Mouse (Mus musculus): ENCODE measurements around the gene Cmah. TPM values are rescaled to one million over a fixed set of nuclear protein-coding genes. Genes with fewer than 3 reads are reported as not detected.

Gene Cmah
- total RNA-seq, 1 experiment from 2014 or later, result 2.5 TPM

- ATAC-seq (replicated peaks; ENCODE audit: low read depth, poor library complexity, severe bottlenecking), result no peak
These were observed 136.6 kb downstream of the Cmah start for GRCm38 (mm10) chr13:24463767-24464166.

- ATAC-seq (replicated peaks; ENCODE audit: low read depth, poor library complexity, severe bottlenecking), result no peak
These were observed 138.8 kb downstream of the Cmah start for GRCm38 (mm10) chr13:24466027-24466426.

DNA sequence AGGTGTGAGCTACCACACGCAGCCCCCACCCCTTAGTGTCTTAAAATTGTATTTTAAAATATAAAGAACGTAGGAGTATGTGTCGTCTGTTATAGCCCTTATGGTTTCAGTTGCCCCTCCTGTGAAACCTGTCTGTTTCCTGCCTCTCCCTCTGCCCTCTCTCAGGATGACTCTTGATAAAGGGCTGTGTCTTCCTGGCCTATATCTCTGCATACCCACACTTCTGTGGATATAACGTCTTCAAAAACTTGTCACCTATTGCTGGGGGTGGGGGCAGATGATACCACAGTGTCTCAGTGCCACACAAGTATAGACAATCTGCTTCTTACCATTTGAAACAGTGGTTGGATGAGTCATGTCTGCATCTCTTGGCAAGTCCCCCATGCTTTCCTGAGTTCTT is 140.6 kb downstream of the Cmah start:
- ATAC-seq (replicated peaks; ENCODE audit: low read depth, poor library complexity, severe bottlenecking), result peak; percentile 73

DNA sequence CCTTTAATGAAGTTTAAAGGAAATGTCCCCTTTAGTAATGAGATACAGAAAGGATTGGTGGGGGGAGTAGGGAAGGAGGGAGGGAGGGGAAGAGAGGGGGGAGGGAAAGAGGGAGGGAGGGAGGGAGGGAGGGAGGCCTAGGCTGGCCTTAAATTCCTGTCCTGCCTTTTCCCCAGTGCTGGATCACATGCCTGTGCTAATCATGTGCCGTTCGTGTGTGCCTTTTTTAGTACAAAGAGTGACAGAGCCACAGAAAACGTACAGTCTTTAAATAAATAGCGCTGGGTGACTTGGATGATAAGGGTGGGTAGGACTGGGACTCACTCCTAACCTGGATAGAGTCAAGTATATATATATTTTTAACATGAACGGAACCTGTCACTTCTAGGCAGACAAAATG is 150.4 kb downstream of the Cmah start:
- no peak for ATAC-seq (replicated peaks; ENCODE audit: low read depth, poor library complexity, severe bottlenecking)

- ATAC-seq (replicated peaks; ENCODE audit: low read depth, poor library complexity, severe bottlenecking), result no peak
These were observed 152.3 kb downstream of the Cmah start for GRCm38 (mm10) chr13:24479516-24479915.

- ATAC-seq (replicated peaks; ENCODE audit: low read depth, poor library complexity, severe bottlenecking), result no peak
These were observed 153.6 kb downstream of the Cmah start for GRCm38 (mm10) chr13:24480824-24481223.

- ATAC-seq (replicated peaks; ENCODE audit: low read depth, poor library complexity, severe bottlenecking), result peak; percentile 83
These were observed 154.6 kb downstream of the Cmah start for GRCm38 (mm10) chr13:24481615-24482295.

DNA sequence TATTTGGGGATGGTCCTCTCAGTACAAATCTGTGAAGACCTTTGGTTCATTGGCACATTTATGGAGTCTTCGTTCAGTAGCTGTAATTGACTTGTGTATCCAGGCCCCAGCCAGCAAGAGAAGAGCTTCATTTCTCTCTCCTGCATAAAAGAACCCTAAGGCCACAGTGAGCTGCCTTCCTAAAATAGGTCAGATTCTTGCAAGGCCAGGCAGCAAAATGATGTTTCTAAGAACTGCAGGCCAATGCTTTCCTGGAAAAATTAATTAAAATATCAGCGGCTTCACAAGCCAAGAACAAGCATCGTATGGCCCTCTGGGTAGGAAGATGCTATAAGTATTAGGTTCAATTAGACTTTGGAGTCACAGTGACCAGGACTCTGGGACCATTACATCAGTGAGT is 156.5 kb downstream of the Cmah start:
- no peak for ATAC-seq (replicated peaks; ENCODE audit: low read depth, poor library complexity, severe bottlenecking)

DNA sequence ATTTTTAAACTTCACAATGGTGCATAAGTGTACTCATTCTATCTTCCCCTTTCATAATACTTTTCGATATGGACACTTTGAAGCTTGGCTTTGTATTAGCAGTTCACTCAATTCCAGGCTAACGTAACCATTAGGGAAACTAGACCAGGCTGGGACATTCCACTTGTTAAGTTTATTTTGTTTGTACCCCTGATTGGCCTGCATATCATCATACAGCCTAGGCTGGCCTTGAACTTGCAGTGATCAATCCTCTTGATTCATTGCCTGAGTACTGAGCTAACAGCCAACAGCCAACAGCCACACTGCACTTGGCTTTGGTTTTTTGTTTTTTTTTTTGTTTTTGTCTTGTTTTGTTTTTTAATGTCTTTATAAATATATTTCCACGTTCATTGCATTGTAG is 157.6 kb downstream of the Cmah start:
- ATAC-seq (replicated peaks; ENCODE audit: low read depth, poor library complexity, severe bottlenecking), result no peak

DNA sequence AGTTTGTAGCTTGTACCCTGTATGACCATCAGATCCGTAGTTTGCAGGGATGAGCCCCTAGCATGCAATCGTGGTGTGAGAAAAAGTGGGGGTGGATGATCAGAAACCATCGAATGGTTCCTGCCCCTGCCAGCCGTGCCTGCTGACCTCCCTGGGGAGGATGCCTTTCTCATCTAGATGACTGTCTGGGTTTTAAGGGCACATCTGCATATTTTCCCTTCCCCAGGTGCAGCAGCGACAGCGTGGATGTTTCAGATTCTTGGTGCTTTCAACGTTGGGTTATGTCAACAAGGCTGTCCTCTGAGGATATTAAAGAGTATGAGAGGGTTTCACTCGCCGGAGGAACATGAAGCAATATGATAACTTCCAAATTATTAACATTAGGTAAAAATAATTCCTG is 158.8 kb downstream of the Cmah start:
- no peak for ATAC-seq (replicated peaks; ENCODE audit: low read depth, poor library complexity, severe bottlenecking)

- peak; percentile 47 for ATAC-seq (replicated peaks; ENCODE audit: low read depth, poor library complexity, severe bottlenecking)
These were observed 159.2 kb downstream of the Cmah start for GRCm38 (mm10) chr13:24486403-24486802.

GRCm38 (mm10) chr13:24487061-24487460 is 159.9 kb downstream of the Cmah start:
- no peak for ATAC-seq (replicated peaks; ENCODE audit: low read depth, poor library complexity, severe bottlenecking)

GRCm38 (mm10) chr13:24487546-24487945 is 160.3 kb downstream of the Cmah start:
- no peak for ATAC-seq (replicated peaks; ENCODE audit: low read depth, poor library complexity, severe bottlenecking)

- no peak for ATAC-seq (replicated peaks; ENCODE audit: low read depth, poor library complexity, severe bottlenecking)
These were observed 161.4 kb downstream of the Cmah start for GRCm38 (mm10) chr13:24488526-24489070.

GRCm38 (mm10) chr13:24489515-24489914 is 162.3 kb downstream of the Cmah start:
- no peak for ATAC-seq (replicated peaks; ENCODE audit: low read depth, poor library complexity, severe bottlenecking)

GRCm38 (mm10) chr13:24490041-24490440 is 162.8 kb downstream of the Cmah start:
- ATAC-seq (replicated peaks; ENCODE audit: low read depth, poor library complexity, severe bottlenecking), result no peak

DNA sequence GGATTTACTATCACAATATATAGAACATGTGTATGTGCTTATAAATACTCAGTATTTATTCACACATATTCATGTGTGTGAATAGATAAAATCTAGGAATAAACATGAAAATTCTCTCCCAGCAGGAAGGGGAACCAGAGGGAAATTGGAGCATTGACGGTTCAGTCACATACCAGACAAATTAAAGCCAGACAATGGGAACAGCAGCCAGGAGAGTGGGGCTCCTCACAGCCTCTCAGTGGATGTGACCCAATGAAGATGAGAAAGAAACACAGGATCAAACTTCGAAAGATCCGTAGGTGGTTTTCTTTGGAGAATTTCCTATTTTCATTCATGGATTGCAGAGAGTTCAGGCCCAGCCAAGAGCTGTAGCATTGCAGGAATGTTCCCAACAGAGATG is 163.9 kb downstream of the Cmah start:
- no peak for ATAC-seq (replicated peaks; ENCODE audit: low read depth, poor library complexity, severe bottlenecking)

- no peak for ATAC-seq (replicated peaks; ENCODE audit: low read depth, poor library complexity, severe bottlenecking)
These were observed 166.6 kb downstream of the Cmah start for GRCm38 (mm10) chr13:24493784-24494183.

GRCm38 (mm10) chr13:24496353-24496752 is 169.1 kb downstream of the Cmah start:
- no peak for ATAC-seq (replicated peaks; ENCODE audit: low read depth, poor library complexity, severe bottlenecking)

- peak; percentile 33 for ATAC-seq (replicated peaks; ENCODE audit: low read depth, poor library complexity, severe bottlenecking)
These were observed 169.8 kb downstream of the Cmah start for GRCm38 (mm10) chr13:24497001-24497400.

DNA sequence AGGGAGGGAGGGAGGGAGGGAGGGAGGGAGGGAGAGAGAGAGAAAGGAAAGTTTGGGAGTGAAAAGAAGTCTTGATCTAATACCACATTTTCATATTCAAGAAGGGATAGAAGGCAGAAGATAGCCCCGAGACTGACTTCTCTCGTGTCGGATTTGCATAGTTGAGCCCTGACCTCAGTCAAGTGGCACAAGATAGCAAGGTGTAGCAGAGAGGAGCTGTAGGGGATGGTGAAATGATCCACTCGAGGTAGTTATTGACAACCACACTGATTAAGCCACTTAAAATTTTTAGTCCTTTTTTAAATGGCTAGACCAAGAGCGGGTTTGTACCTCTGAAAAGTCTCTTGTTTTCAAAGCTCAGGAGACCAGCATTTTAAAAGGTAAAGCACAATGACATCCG is 171.1 kb downstream of the Cmah start:
- ATAC-seq (replicated peaks; ENCODE audit: low read depth, poor library complexity, severe bottlenecking), result no peak

GRCm38 (mm10) chr13:24499505-24499904 is 172.3 kb downstream of the Cmah start:
- 0 out of 2 replicates have a peak, but pooled peaks have one; percentile 29 for ATAC-seq (replicated peaks; ENCODE audit: low read depth, poor library complexity, severe bottlenecking)

Data from common myeloid progenitor, adult 5-6 weeks (primary cell).